Mouse (Mus musculus) midbrain, postnatal 0 days (tissue): ENCODE data around the gene Mms22l. TPM values are rescaled to one million over a fixed set of nuclear protein-coding genes. Genes with fewer than 3 reads are reported as not detected.
A peak's percentile ranks its signal among the peaks of the same experiment; 100 is the strongest.

Experiments used
- ATAC-seq: fragments of 200-750 bp; cut with Nextera tagmentation; 2 replicates; pipeline ENCODE4 v1.8.0; 2017; ENCODE audit warnings: moderate number of reproducible peaks, mild to moderate bottlenecking, moderate TSS enrichment, moderate library complexity; ENCODE audit not compliant: low FRiP score
- DNase-seq: peaks from one replicate; pipeline ENCODE4 v3.0.0-alpha.2; 2015; ENCODE audit warnings: low spot score
- H3K27ac ChIP-seq: fragments of 300-500 bp; sonication (generic); 2 replicates; pipeline ENCODE4 v1.5.1; 2014; ENCODE audit warnings: low read depth, mild to moderate bottlenecking, low read length, mixed read lengths
- H3K27me3 ChIP-seq: fragments of 300-500 bp; sonication (generic); 2 replicates; pipeline ENCODE4 v1.6.1; 2014; ENCODE audit warnings: low read length, control low read depth, mixed read lengths; ENCODE audit not compliant: insufficient read depth
- H3K36me3 ChIP-seq: fragments of 300-500 bp; sonication (generic); 2 replicates; pipeline ENCODE4 v1.6.1; 2014; ENCODE audit warnings: low read length, control low read depth, mixed read lengths; ENCODE audit not compliant: insufficient read depth
- H3K4me1 ChIP-seq: fragments of 300-500 bp; sonication (generic); 2 replicates; pipeline ENCODE4 v1.6.1; 2014; ENCODE audit warnings: mild to moderate bottlenecking, control low read depth, antibody characterized with exemption, low read length, mixed read lengths; ENCODE audit not compliant: insufficient read depth
- H3K4me2 ChIP-seq: fragments of 300-500 bp; sonication (generic); 2 replicates; pipeline ENCODE4 v1.6.1; 2014; ENCODE audit warnings: low read depth, mild to moderate bottlenecking, low read length, mixed read lengths; ENCODE audit not compliant: poor library complexity, severe bottlenecking
- H3K4me3 ChIP-seq: fragments of 300-500 bp; sonication (generic); 2 replicates; pipeline ENCODE4 v1.5.1; 2014; ENCODE audit warnings: low read depth, mild to moderate bottlenecking, low read length, moderate library complexity
- H3K9ac ChIP-seq: fragments of 300-500 bp; sonication (generic); replicated peaks from 2 replicates; pipeline ENCODE4 v1.6.1; 2014; ENCODE audit warnings: mild to moderate bottlenecking, low read length, moderate library complexity, mixed read lengths; ENCODE audit not compliant: poor library complexity, severe bottlenecking
- H3K9me3 ChIP-seq: fragments of 300-500 bp; sonication (generic); 2 replicates; pipeline ENCODE4 v1.6.1; 2016; ENCODE audit warnings: low read length, control low read depth
- CTCF ChIP-seq: IDR thresholded peaks from 2 replicates; pipeline ENCODE4 v1.5.1; 2016; ENCODE audit warnings: antibody characterized with exemption, mild to moderate bottlenecking
- WGBS: fragments of 180-500 bp; shearing (Covaris S2); extraction: QIAGEN DNeasy Blood & Tissue Kit; methylation state at CpG from one replicate; pipeline ENCODE4 v1.1.7; 2014; 5-methylcytosine and 5-hydroxymethylcytosine counted together
- polyA plus RNA-seq: library from polyadenylated mRNA; unstranded; fragments of >200 nt; fragmentation: Nextera tagmentation; extraction: Ambion mirVana; gene quantifications from 2 replicates; pipeline ENCODE4 v1.2.1, GENCODE M21; 2015
- total RNA-seq: library from RNA; depleted of rRNA; stranded (reverse); fragments of >200 nt; gene quantifications from 2 replicates; pipeline ENCODE4 v1.2.3, GENCODE M21; 2014

Mms22l gene
- total and polyA plus RNA-seq, 2 experiments from 2014 or later = 2.4 to 5.5 TPM

GRCm38 (mm10) chr4:24577594-24577993 is 81.3 kb downstream of the Mms22l start:
- no peak overlapping the region for H3K4me3 ChIP-seq
- H3K9ac ChIP-seq = no peak overlapping the region
- no peaks in the 10 kb centered on the region for H3K27me3 ChIP-seq
- no peak overlapping the region for H3K4me2 ChIP-seq
- H3K27ac ChIP-seq = no peak overlapping the region
- no peaks in the 10 kb centered on the region for H3K9me3 ChIP-seq
- WGBS = 99% methylated on average over 5 of the region's 5 CpGs
- no peaks in the 10 kb centered on the region for H3K4me1 ChIP-seq
- ATAC-seq = no peak
- no peak for TF ChIP-seq CTCF
- H3K36me3 ChIP-seq = no peaks in the 10 kb centered on the region
- DNase-seq = no peak

GRCm38 (mm10) chr4:24582295-24582694 is 86.0 kb downstream of the Mms22l start:
- Histone ChIP-seq H3K27ac (no peak overlapping the region), H3K36me3 (no peaks in the 10 kb centered on the region), H3K4me2 (no peak overlapping the region), H3K27me3 (no peaks in the 10 kb centered on the region), H3K4me1 (no peaks in the 10 kb centered on the region), H3K9me3 (no peaks in the 10 kb centered on the region), H3K9ac (no peak overlapping the region), H3K4me3 (no peak overlapping the region)
- WGBS = 85% methylated on average over 1 of the region's 1 CpGs
- ATAC-seq (no peak), DNase-seq (no peak)
- TF ChIP-seq CTCF = no peak

GRCm38 (mm10) chr4:24583997-24584396 is 87.7 kb downstream of the Mms22l start:
- ATAC-seq = no peak

GRCm38 (mm10) chr4:24594824-24595223 is 98.6 kb downstream of the Mms22l start:
- Histone ChIP-seq H3K4me2 (no peak overlapping the region), H3K36me3 (no peaks in the 10 kb centered on the region), H3K27ac (no peak overlapping the region), H3K27me3 (no peaks in the 10 kb centered on the region), H3K9me3 (no peaks in the 10 kb centered on the region), H3K4me1 (no peaks in the 10 kb centered on the region), H3K4me3 (no peak overlapping the region), H3K9ac (no peak overlapping the region)
- ATAC-seq (no peak), DNase-seq (no peak)
- no peak for TF ChIP-seq CTCF

More at GRCm38 (mm10) chr4:24583997-24584396, 87.7 kb downstream of the Mms22l start:
- Histone ChIP-seq H3K27ac (no peak overlapping the region), H3K9me3 (no peaks in the 10 kb centered on the region), H3K36me3 (no peaks in the 10 kb centered on the region), H3K4me3 (no peak overlapping the region), H3K4me1 (no peaks in the 10 kb centered on the region), H3K4me2 (no peak overlapping the region), H3K27me3 (no peaks in the 10 kb centered on the region), H3K9ac (no peak overlapping the region)
- 41% methylated on average over 3 of the region's 3 CpGs for WGBS
- no peak for DNase-seq
- TF ChIP-seq CTCF = no peak

GRCm38 (mm10) chr4:24596942-24597611 is 100.8 kb downstream of the Mms22l start:
- Histone ChIP-seq H3K27ac (no peak overlapping the region), H3K4me3 (no peak overlapping the region), H3K4me2 (no peak overlapping the region), H3K9ac (no peak overlapping the region), H3K4me1 (no peaks in the 10 kb centered on the region), H3K9me3 (no peaks in the 10 kb centered on the region), H3K27me3 (no peaks in the 10 kb centered on the region), H3K36me3 (no peaks in the 10 kb centered on the region)
- 89% methylated on average over 6 of the region's 6 CpGs for WGBS
- no peak for DNase-seq
- ATAC-seq = no peak
- peak; percentile 28 for TF ChIP-seq CTCF

DNA sequence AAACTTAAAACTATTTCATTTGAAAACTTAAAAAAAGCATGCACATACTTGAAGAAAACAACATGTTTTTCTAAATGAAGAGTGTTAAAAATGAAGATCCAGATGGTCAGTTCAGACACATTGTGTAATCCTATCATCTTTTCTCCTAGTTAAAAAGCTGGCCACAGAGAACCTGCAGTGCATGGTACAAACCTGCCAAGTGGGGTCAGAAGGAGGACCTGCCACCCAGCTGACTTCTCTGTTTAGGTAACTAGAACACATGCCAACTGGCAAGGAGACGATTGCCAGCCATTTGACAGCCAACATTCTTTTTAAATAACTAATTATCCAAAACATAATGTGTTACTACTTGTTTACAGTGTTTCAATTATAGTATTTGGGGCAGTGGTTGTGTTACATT is 102.4 kb downstream of the Mms22l start:
- Histone ChIP-seq H3K27me3 (no peaks in the 10 kb centered on the region), H3K4me3 (no peak overlapping the region), H3K4me1 (no peaks in the 10 kb centered on the region), H3K9me3 (no peaks in the 10 kb centered on the region), H3K4me2 (no peak overlapping the region), H3K9ac (no peak overlapping the region), H3K27ac (no peak overlapping the region), H3K36me3 (no peaks in the 10 kb centered on the region)
- 77% methylated on average over 1 of the region's 1 CpGs for WGBS
- peak; percentile 13 for DNase-seq
- no peak for TF ChIP-seq CTCF
- ATAC-seq = no peak
